ENCODE assay signal across 23 mouse cellular contexts in genomic region chr17:50126545-50126944, GRCm38 (mm10).
DNase-seq lines count a peak whose midpoint lies in the region; ATAC-seq and TF ChIP-seq lines count a peak whose summit lies in the region.
"Had no signal": no experiment of that assay in that cellular context is flagged by ENCODE, and none has a peak within 500 bp of the region (broad histone marks: within the 10 kb centered on the region; RNA-seq: fewer than 3 reads in every experiment).

No protein-coding gene starts in this region.

- H3K27me3 ChIP-seq in heart, adult 2 months (ENCODE audit: control insufficient read depth, insufficient read depth, low read length) = no peaks in the 10 kb centered on the region
- no peaks in the 10 kb centered on the region for H3K27me3 ChIP-seq in midbrain, embryonic 11.5 days (ENCODE audit: control insufficient read depth, insufficient read depth, low read length)
- no peaks in the 10 kb centered on the region for H3K27me3 ChIP-seq in midbrain, embryonic 15.5 days (replicated peaks)
- H3K27me3 ChIP-seq in small intestine, adult 2 months (ENCODE audit: control insufficient read depth, insufficient read depth, low read length) = no peaks in the 10 kb centered on the region
- H3K27me3 ChIP-seq: forebrain, embryonic 15.5 days; hindbrain, embryonic 15.5 days had no signal

- peaks cover 35% of the 10 kb centered on the region for H3K36me3 ChIP-seq in heart, adult 2 months (ENCODE audit: control insufficient read depth, insufficient read depth, low read length)
- no peaks in the 10 kb centered on the region for H3K36me3 ChIP-seq in midbrain, embryonic 11.5 days (ENCODE audit: control insufficient read depth, insufficient read depth, low read length)
- H3K36me3 ChIP-seq in midbrain, embryonic 15.5 days (replicated peaks) = no peaks in the 10 kb centered on the region
- no peaks in the 10 kb centered on the region for H3K36me3 ChIP-seq in small intestine, adult 2 months (ENCODE audit: control insufficient read depth, insufficient read depth, low read length)
- H3K36me3 ChIP-seq: forebrain, embryonic 12.5 days; forebrain, embryonic 15.5 days; hindbrain, embryonic 15.5 days had no signal

- H3K4me1 ChIP-seq in heart, adult 2 months (ENCODE audit: control insufficient read depth, insufficient read depth, low read length) = peaks cover 43% of the 10 kb centered on the region
- 0 out of 2 replicates have a peak, but pooled peaks cover 2% of the 10 kb centered on the region for H3K4me1 ChIP-seq in midbrain, embryonic 11.5 days (ENCODE audit: control insufficient read depth, insufficient read depth, low read length)
- no peaks in the 10 kb centered on the region for H3K4me1 ChIP-seq in midbrain, embryonic 15.5 days
- H3K4me1 ChIP-seq in small intestine, adult 2 months (ENCODE audit: control insufficient read depth, insufficient read depth, insufficient read length, low read length) = no peaks in the 10 kb centered on the region

- ATAC-seq in midbrain, embryonic 11.5 days (ENCODE audit: low FRiP score) = peak; percentile 52; the same call in 1 of the 2 replicates
- ATAC-seq in midbrain, embryonic 15.5 days (replicated peaks) = no peak
- ATAC-seq: activated CD4-positive, CD25-positive, alpha-beta regulatory T cell, adult 4 months; forebrain, embryonic 15.5 days; intestine, postnatal 0 days had no signal

- peak overlapping the region; percentile 75 for H3K27ac ChIP-seq in heart, adult 2 months
- no peak overlapping the region for H3K27ac ChIP-seq in midbrain, embryonic 11.5 days (ENCODE audit: low read depth, low read length)
- no peak overlapping the region for H3K27ac ChIP-seq in midbrain, embryonic 15.5 days
- 0 out of 2 replicates have a peak overlapping the region, but pooled peaks have one; percentile 11 for H3K27ac ChIP-seq in small intestine, adult 2 months (ENCODE audit: insufficient read depth, low read depth, low read length)
- H3K27ac ChIP-seq: forebrain, embryonic 12.5 days; forebrain, embryonic 15.5 days; hindbrain, embryonic 15.5 days had no signal

- no peak overlapping the region for H3K9ac ChIP-seq in heart, adult 2 months (ENCODE audit: low read depth, low read length)
- H3K9ac ChIP-seq in midbrain, embryonic 11.5 days (ENCODE audit: low read length) = no peak overlapping the region
- H3K9ac ChIP-seq in midbrain, embryonic 15.5 days = no peak overlapping the region
- H3K9ac ChIP-seq: forebrain, embryonic 12.5 days; forebrain, embryonic 15.5 days; hindbrain, embryonic 15.5 days had no signal

- TF ChIP-seq POLR2A in heart, adult 2 months (IDR thresholded peaks at IDR 0.05; ENCODE audit: insufficient read depth, low read depth, low read length) = no peak
- no peak for TF ChIP-seq POLR2A in small intestine, adult 2 months (IDR thresholded peaks at IDR 0.05; ENCODE audit: low read depth, low read length)

- DNase-seq in embryo, embryonic 10.5 days (ENCODE audit: low spot score) = peak; percentile 34
- DNase-seq in embryo, embryonic 11 days = no peak
- no peak for DNase-seq in heart, adult 2 months
- DNase-seq in heart, postnatal 14 days = no peak
- peak; percentile 81 for DNase-seq in midbrain, embryonic 11.5 days (ENCODE audit: low spot score, missing footprints)
- DNase-seq in thymus, postnatal 0 days (ENCODE audit: low spot score) = no peak
- DNase-seq: adrenal gland, adult 8-10 months; adrenal gland, postnatal 25 days; cerebellum, adult 11 months; cerebellum, adult 2 months; cerebellum, adult 9-11 months; cerebellum, postnatal 25 days; gastrocnemius, postnatal 25 days; heart, postnatal 10 days; heart, postnatal 4 days had no signal

- TF ChIP-seq CTCF in heart, adult 2 months (IDR thresholded peaks at IDR 0.05) = no peak
- no peak for TF ChIP-seq CTCF in small intestine, adult 2 months (IDR thresholded peaks at IDR 0.05; ENCODE audit: extremely low read depth, insufficient read length, insufficient replicate concordance, low read depth, low read length)

- intact Hi-C loops in heart, adult 2 months (cut with DNase I) = no loop called here
- intact Hi-C loops in heart, postnatal 14 days (cut with DNase I) = no loop called here

- H3K4me2 ChIP-seq in midbrain, embryonic 11.5 days = no peak overlapping the region
- H3K4me2 ChIP-seq in midbrain, embryonic 15.5 days = no peak overlapping the region
- H3K4me2 ChIP-seq: forebrain, embryonic 12.5 days; forebrain, embryonic 15.5 days; heart, embryonic 11.5 days; hindbrain, embryonic 15.5 days had no signal

- H3K9me3 ChIP-seq in midbrain, embryonic 11.5 days (ENCODE audit: control insufficient read depth, low read length) = no peaks in the 10 kb centered on the region
- no peaks in the 10 kb centered on the region for H3K9me3 ChIP-seq in midbrain, embryonic 15.5 days
- H3K9me3 ChIP-seq: forebrain, embryonic 12.5 days; forebrain, embryonic 15.5 days; hindbrain, embryonic 15.5 days had no signal

- WGBS in heart, adult 2 months = 68% methylated on average over 2 of the region's 2 CpGs
- 11% methylated on average over 2 of the region's 2 CpGs for WGBS in midbrain, embryonic 11.5 days
- 11% methylated on average over 2 of the region's 2 CpGs for WGBS in midbrain, embryonic 15.5 days
- 64% methylated on average over 2 of the region's 2 CpGs for WGBS in small intestine, adult 2 months

- TF ChIP-seq EP300 in heart, adult 2 months (IDR thresholded peaks at IDR 0.05; ENCODE audit: insufficient read depth, low read depth, low read length) = no peak

- H3K4me3 ChIP-seq in heart, adult 2 months = no peak overlapping the region
- H3K4me3 ChIP-seq in midbrain, embryonic 11.5 days (ENCODE audit: low read depth, low read length) = no peak overlapping the region
- H3K4me3 ChIP-seq in midbrain, embryonic 15.5 days = no peak overlapping the region
- no peak overlapping the region for H3K4me3 ChIP-seq in small intestine, adult 2 months (ENCODE audit: low read depth, low read length)
- H3K4me3 ChIP-seq: forebrain, embryonic 12.5 days; forebrain, embryonic 15.5 days; hindbrain, embryonic 15.5 days had no signal

- H3K79me2 ChIP-seq in heart, adult 2 months (replicated peaks; ENCODE audit: control insufficient read depth, insufficient read depth, low read length) = no peaks in the 10 kb centered on the region; the same call in 1 of the 2 replicates

Comparison
In these comparisons a context has a peak if more than half of its experiments do, and no peak if none do; other contexts are left out.
1. DNase-seq: peak in embryo, embryonic 10.5 days (single experiment) and midbrain, embryonic 11.5 days (single experiment); none in embryo, embryonic 11 days (single experiment), heart, adult 2 months (0 of 2), heart, postnatal 14 days (0 of 2) and thymus, postnatal 0 days (single experiment).
2. H3K27ac ChIP-seq: peak in heart, adult 2 months (single experiment) and small intestine, adult 2 months (single experiment); none in midbrain, embryonic 11.5 days (single experiment) and midbrain, embryonic 15.5 days (single experiment).